In genomic region chr5:147155449-147156133, GRCm38 (mm10) we compare ENCODE assay signal across 12 mouse cellular contexts. TPM values are rescaled to one million over a fixed set of nuclear protein-coding genes. Genes with fewer than 3 reads are reported as not detected.
A peak's percentile ranks its signal among the peaks of the same experiment; 100 is the strongest.
DNase-seq lines count a peak whose midpoint lies in the region; ATAC-seq and TF ChIP-seq lines count a peak whose summit lies in the region.
"Had no signal": no experiment of that assay in that cellular context is flagged by ENCODE, and none has a peak within 500 bp of the region (broad histone marks: within the 10 kb centered on the region; RNA-seq: fewer than 3 reads in every experiment).

No protein-coding gene starts in this region.

- ATAC-seq in embryonic facial prominence, embryonic 11.5 days (replicated peaks; ENCODE audit: insufficient number of reproducible peaks, low FRiP score, low TSS enrichment, low read depth): peak; percentile 82; the same call in 1 of the 2 replicates
- ATAC-seq in hindbrain, embryonic 16.5 days: peak; percentile 95
- peak; percentile 92 for ATAC-seq in neural tube, embryonic 14.5 days (ENCODE audit: low read depth)

- DNase-seq in left cerebral cortex, postnatal 4 days: peak; percentile 39
- DNase-seq in left cerebral cortex, postnatal 36 days (ENCODE audit: low spot score in 2 of 2): no peak
- peak; percentile 52 for DNase-seq in embryonic facial prominence, embryonic 11.5 days (ENCODE audit: low spot score)
- DNase-seq in lung, adult 18-20 months: no peak
- DNase-seq in gastrocnemius, adult 2 months: no peak
- no peak for DNase-seq in natural killer cell, adult 2 months (ENCODE audit: low spot score in 2 of 2)
- DNase-seq: liver had no signal

- H3K36me3 ChIP-seq in embryonic facial prominence, embryonic 11.5 days (replicated peaks; ENCODE audit: control insufficient read depth, insufficient read depth, low read depth, low read length): no peaks in the 10 kb centered on the region
- H3K36me3 ChIP-seq in hindbrain, embryonic 16.5 days (ENCODE audit: control insufficient read depth, insufficient read depth, low read length): no peaks in the 10 kb centered on the region
- no peaks in the 10 kb centered on the region for H3K36me3 ChIP-seq in neural tube, embryonic 14.5 days (ENCODE audit: control insufficient read depth, insufficient read depth, low read length)
- H3K36me3 ChIP-seq: G1E had no signal

- no peak overlapping the region for H3K4me3 ChIP-seq in embryonic facial prominence, embryonic 11.5 days (ENCODE audit: low read depth, low read length)
- H3K4me3 ChIP-seq in hindbrain, embryonic 16.5 days (ENCODE audit: low read length): no peak overlapping the region
- no peak overlapping the region for H3K4me3 ChIP-seq in neural tube, embryonic 14.5 days (ENCODE audit: low read depth, low read length)
- no peak overlapping the region for H3K4me3 ChIP-seq in gastrocnemius, adult 2 months
- H3K4me3 ChIP-seq: myocyte had no signal

- no peak overlapping the region for H3K9ac ChIP-seq in embryonic facial prominence, embryonic 11.5 days (replicated peaks; ENCODE audit: low read length)
- no peak overlapping the region for H3K9ac ChIP-seq in hindbrain, embryonic 16.5 days (ENCODE audit: low read depth, low read length)
- no peak overlapping the region for H3K9ac ChIP-seq in neural tube, embryonic 14.5 days (replicated peaks; ENCODE audit: low read depth, low read length)

- TF ChIP-seq CTCF in gastrocnemius, adult 2 months (IDR thresholded peaks at IDR 0.05): no peak

- H3K4me1 ChIP-seq in embryonic facial prominence, embryonic 11.5 days (ENCODE audit: control insufficient read depth, insufficient read depth, low read length): peaks cover 2% of the 10 kb centered on the region; the same call in 1 of the 2 replicates
- peaks cover 19% of the 10 kb centered on the region for H3K4me1 ChIP-seq in hindbrain, embryonic 16.5 days (ENCODE audit: control insufficient read depth, insufficient read depth, low read depth, low read length)
- H3K4me1 ChIP-seq in neural tube, embryonic 14.5 days (ENCODE audit: control insufficient read depth, insufficient read depth, low read length): peaks cover 3% of the 10 kb centered on the region; the same call in 1 of the 2 replicates

- H3K27me3 ChIP-seq in embryonic facial prominence, embryonic 11.5 days (ENCODE audit: control insufficient read depth, insufficient read depth, low read length): no peaks in the 10 kb centered on the region
- H3K27me3 ChIP-seq in hindbrain, embryonic 16.5 days (replicated peaks; ENCODE audit: control insufficient read depth, insufficient read depth, low read length): peaks cover 5% of the 10 kb centered on the region
- no peaks in the 10 kb centered on the region; the same call in 1 of the 2 replicates for H3K27me3 ChIP-seq in neural tube, embryonic 14.5 days (ENCODE audit: control insufficient read depth, insufficient read depth, low read length)

- WGBS in embryonic facial prominence, embryonic 11.5 days: 7% methylated on average over 13 of the region's 13 CpGs
- WGBS in hindbrain, embryonic 16.5 days: 4% methylated on average over 13 of the region's 13 CpGs
- WGBS in neural tube, embryonic 14.5 days: under 1% methylated on average over 13 of the region's 13 CpGs

- no peaks in the 10 kb centered on the region for H3K9me3 ChIP-seq in embryonic facial prominence, embryonic 11.5 days (replicated peaks; ENCODE audit: control insufficient read depth, low read length)
- no peaks in the 10 kb centered on the region for H3K9me3 ChIP-seq in hindbrain, embryonic 16.5 days (ENCODE audit: control insufficient read depth, low read length)
- no peaks in the 10 kb centered on the region for H3K9me3 ChIP-seq in neural tube, embryonic 14.5 days (ENCODE audit: control insufficient read depth, low read length)
- H3K9me3 ChIP-seq: G1E had no signal

- H3K4me2 ChIP-seq in embryonic facial prominence, embryonic 11.5 days (ENCODE audit: low read depth, low read length): no peak overlapping the region
- peak overlapping the region; percentile 31 for H3K4me2 ChIP-seq in hindbrain, embryonic 16.5 days (ENCODE audit: low read length)
- no peak overlapping the region for H3K4me2 ChIP-seq in neural tube, embryonic 14.5 days (ENCODE audit: low read depth, low read length)

- intact Hi-C loops in left cerebral cortex, postnatal 4 days (cut with DNase I): no loop called here
- intact Hi-C loops in left cerebral cortex, postnatal 36 days (cut with DNase I): no loop called here
- intact Hi-C loops in gastrocnemius, adult 2 months (cut with DNase I): no loop called here

- H3K27ac ChIP-seq in embryonic facial prominence, embryonic 11.5 days (replicated peaks; ENCODE audit: low read depth, low read length): no peak overlapping the region
- H3K27ac ChIP-seq in hindbrain, embryonic 16.5 days (ENCODE audit: low read depth, low read length): peak overlapping the region; percentile 55; the same call in 1 of the 2 replicates
- H3K27ac ChIP-seq in neural tube, embryonic 14.5 days (ENCODE audit: low read depth, low read length): no peak overlapping the region
- H3K27ac ChIP-seq in gastrocnemius, adult 2 months: no peak overlapping the region

RNA-seq across cellular contexts. Expression of gene Gsx1, which starts 32.9 kb away (rescaled TPM):
- total RNA-seq in left cerebral cortex, postnatal 4 days (2021): 1 to 10 TPM; 1.3 to 1.8 TPM
- under 1 TPM; 0.17 to 0.52 TPM for total RNA-seq in left cerebral cortex, postnatal 36 days (2021)
- polyA plus RNA-seq in embryonic facial prominence, embryonic 11.5 days (2014; fragmentation: Nextera tagmentation; extraction: Ambion mirVana): 2.2 and 2.3 TPM in 2 replicates
- 3.2 and 3.5 TPM in 2 replicates for polyA plus RNA-seq in hindbrain, embryonic 16.5 days (2015; fragmentation: Nextera tagmentation; extraction: Ambion mirVana)
- 1.5 and 2.0 TPM in 2 replicates for polyA plus RNA-seq in neural tube, embryonic 14.5 days (2014; fragmentation: Nextera tagmentation; extraction: Ambion mirVana)
- not detected for total RNA-seq in gastrocnemius, adult 2 months (2021)
- total RNA-seq: G1E had no signal
- polyA plus RNA-seq: G1E; myocyte; stomach, embryonic 16.5 days had no signal

Comparison
In these comparisons a context has a peak if more than half of its experiments do, and no peak if none do; other contexts are left out.
1. DNase-seq: peak in left cerebral cortex, postnatal 4 days (single experiment) and embryonic facial prominence, embryonic 11.5 days (single experiment); none in left cerebral cortex, postnatal 36 days (0 of 2), lung, adult 18-20 months (0 of 2), gastrocnemius, adult 2 months (single experiment) and natural killer cell, adult 2 months (0 of 2).
2. Peak in every context shown above with its lines, with median percentiles within 50 percentile points of each other: ATAC-seq.